Mouse (Mus musculus) lung, embryonic 14.5 days (tissue): ENCODE measurements around the gene Hist1h3e. TPM values are rescaled to one million over a fixed set of nuclear protein-coding genes. Genes with fewer than 3 reads are reported as not detected.
A peak's percentile ranks its signal among the peaks of the same experiment; 100 is the strongest.
"Not testable (repeated sequence)": the region's sequence is repeated elsewhere in the genome, so short reads cannot be mapped to it uniquely, and the experiment has no call there.

Source experiments
- ATAC-seq: fragments of 200-750 bp; cut with Nextera tagmentation; 2 replicates; pipeline ENCODE4 v1.8.0; 2017; ENCODE audit warnings: mild to moderate bottlenecking, moderate TSS enrichment, moderate library complexity; ENCODE audit not compliant: insufficient read depth
- DNase-seq: peaks from one replicate; pipeline ENCODE4 v3.0.0-alpha.2; 2015
- H3K27ac ChIP-seq: fragments of 300-500 bp; sonication (generic); 2 replicates; pipeline ENCODE4 v1.5.1; 2014; ENCODE audit warnings: low read depth, mild to moderate bottlenecking, moderate library complexity
- H3K27me3 ChIP-seq: fragments of 300-500 bp; sonication (generic); 2 replicates; pipeline ENCODE4 v1.6.1; 2014; ENCODE audit warnings: low read length, control low read depth; ENCODE audit not compliant: insufficient read depth
- H3K36me3 ChIP-seq: fragments of 300-500 bp; sonication (generic); 2 replicates; pipeline ENCODE4 v1.6.1; 2014; ENCODE audit warnings: control low read depth; ENCODE audit not compliant: insufficient read depth
- H3K4me1 ChIP-seq: fragments of 300-500 bp; sonication (generic); 2 replicates; pipeline ENCODE4 v1.6.1; 2014; ENCODE audit warnings: antibody characterized with exemption, control low read depth; ENCODE audit not compliant: insufficient read depth
- H3K4me2 ChIP-seq: fragments of 300-500 bp; sonication (generic); 2 replicates; pipeline ENCODE4 v1.6.1; 2014; ENCODE audit warnings: mild to moderate bottlenecking
- H3K4me3 ChIP-seq: fragments of 300-500 bp; sonication (generic); 2 replicates; pipeline ENCODE4 v1.5.1; 2014; ENCODE audit warnings: low read depth, low read length
- H3K9ac ChIP-seq: fragments of 300-500 bp; sonication (generic); 2 replicates; pipeline ENCODE4 v1.6.1; 2014
- H3K9me3 ChIP-seq: fragments of 300-500 bp; sonication (generic); 2 replicates; pipeline ENCODE4 v1.6.1; 2016; ENCODE audit warnings: low read depth, low read length, control low read depth
- CTCF ChIP-seq: IDR thresholded peaks from 2 replicates; pipeline ENCODE4 v1.5.1; 2016; ENCODE audit warnings: antibody characterized with exemption, low read depth
- WGBS: fragments of 180-500 bp; shearing (Covaris S2); extraction: QIAGEN DNeasy Blood & Tissue Kit; methylation state at CpG from one replicate; pipeline ENCODE4 v1.1.7; 2014; 5-methylcytosine and 5-hydroxymethylcytosine counted together
- polyA plus RNA-seq: library from polyadenylated mRNA; unstranded; fragments of >200 nt; fragmentation: Nextera tagmentation; extraction: Ambion mirVana; gene quantifications from 2 replicates; pipeline ENCODE4 v1.2.1, GENCODE M21; 2014

Hist1h3e gene
- polyA plus RNA-seq, 1 experiment from 2014 or later = 10.6 TPM

DNA sequence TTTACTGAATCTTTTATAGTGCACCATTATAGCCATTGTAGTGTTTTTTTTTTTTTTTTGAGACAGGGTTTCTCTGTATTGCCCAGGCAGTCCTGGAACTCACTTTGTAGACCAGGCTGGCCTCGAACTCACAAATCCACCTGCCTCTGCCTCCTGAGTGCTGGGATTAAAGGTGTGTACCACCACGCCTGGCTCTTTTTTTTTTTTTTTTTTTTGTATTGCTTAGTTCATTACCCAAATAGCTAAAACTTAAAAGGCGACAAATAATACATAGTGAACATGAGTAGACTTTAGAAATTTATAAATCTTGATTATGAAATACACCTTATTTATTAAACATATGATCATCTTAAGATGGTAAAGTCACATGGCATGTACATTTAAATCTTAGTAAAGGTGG is 20.7 kb downstream of the Hist1h3e start:
- Histone ChIP-seq H3K4me3 (no peak overlapping the region), H3K9ac (no peak overlapping the region; the same call in 1 of the 2 replicates), H3K27ac (no peak overlapping the region), H3K9me3 (no peaks in the 10 kb centered on the region), H3K36me3 (no peaks in the 10 kb centered on the region), H3K27me3 (no peaks in the 10 kb centered on the region), H3K4me2 (peak overlapping the region; percentile 86), H3K4me1 (0 out of 2 replicates have a peak, but pooled peaks cover 3% of the 10 kb centered on the region)
- no peak for DNase-seq
- no peak for ATAC-seq
- no peak for TF ChIP-seq CTCF
- 80% methylated on average over 3 of the region's 3 CpGs for WGBS

DNA sequence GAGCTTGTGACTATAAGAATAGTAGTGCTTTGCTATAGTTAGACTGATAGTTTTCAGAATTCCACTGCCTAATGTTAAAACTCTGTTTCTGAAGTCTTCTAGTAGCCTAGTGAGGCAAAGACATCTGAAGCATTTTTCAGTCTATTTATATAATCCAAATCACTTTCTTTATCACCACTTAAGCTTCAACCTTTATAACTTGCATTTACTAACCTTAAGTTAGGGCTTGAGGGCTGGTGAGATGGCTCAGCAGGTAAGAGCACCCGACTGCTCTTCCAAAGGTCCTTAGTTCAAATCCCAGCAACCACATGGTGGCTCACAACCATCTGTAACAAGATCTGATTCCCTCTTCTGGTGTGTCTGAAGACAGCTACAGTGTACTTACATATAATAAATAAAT is 22.3 kb downstream of the Hist1h3e start:
- H3K36me3 ChIP-seq, ATAC-seq, H3K9ac ChIP-seq, H3K27me3 ChIP-seq, H3K27ac ChIP-seq, H3K4me1 ChIP-seq, H3K4me2 ChIP-seq, DNase-seq, H3K4me3 ChIP-seq, H3K9me3 ChIP-seq: not testable (repeated sequence)
- 71% methylated on average over 1 of the region's 1 CpGs for WGBS

DNA sequence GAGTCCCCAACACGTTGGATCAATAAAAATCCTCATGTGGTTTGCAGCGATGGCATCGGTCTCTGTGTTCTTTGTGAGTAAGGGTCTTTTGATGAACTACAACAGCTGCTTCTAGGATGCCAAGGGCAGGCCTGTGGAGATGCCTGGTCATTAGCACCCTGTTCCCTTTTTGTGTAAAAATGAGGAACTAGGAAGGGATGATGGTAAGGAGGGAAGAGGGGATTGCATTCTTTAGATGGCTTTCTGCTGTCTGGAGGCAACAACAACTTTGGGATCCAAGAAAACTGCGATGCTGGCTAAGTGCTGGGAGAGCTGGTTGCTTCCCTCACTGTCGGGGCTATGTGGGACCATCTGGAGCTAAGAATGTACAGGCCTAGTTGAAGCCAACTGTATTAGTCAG is 23.9 kb downstream of the Hist1h3e start:
- no peak for DNase-seq
- Histone ChIP-seq H3K36me3 (no peaks in the 10 kb centered on the region), H3K27me3 (no peaks in the 10 kb centered on the region), H3K4me2 (no peak overlapping the region), H3K27ac (no peak overlapping the region), H3K9ac (no peak overlapping the region), H3K9me3 (no peaks in the 10 kb centered on the region), H3K4me1 (0 out of 2 replicates have a peak, but pooled peaks cover 3% of the 10 kb centered on the region), H3K4me3 (no peak overlapping the region)
- no peak for ATAC-seq
- no peak for TF ChIP-seq CTCF
- 76% methylated on average over 5 of the region's 5 CpGs for WGBS

DNA sequence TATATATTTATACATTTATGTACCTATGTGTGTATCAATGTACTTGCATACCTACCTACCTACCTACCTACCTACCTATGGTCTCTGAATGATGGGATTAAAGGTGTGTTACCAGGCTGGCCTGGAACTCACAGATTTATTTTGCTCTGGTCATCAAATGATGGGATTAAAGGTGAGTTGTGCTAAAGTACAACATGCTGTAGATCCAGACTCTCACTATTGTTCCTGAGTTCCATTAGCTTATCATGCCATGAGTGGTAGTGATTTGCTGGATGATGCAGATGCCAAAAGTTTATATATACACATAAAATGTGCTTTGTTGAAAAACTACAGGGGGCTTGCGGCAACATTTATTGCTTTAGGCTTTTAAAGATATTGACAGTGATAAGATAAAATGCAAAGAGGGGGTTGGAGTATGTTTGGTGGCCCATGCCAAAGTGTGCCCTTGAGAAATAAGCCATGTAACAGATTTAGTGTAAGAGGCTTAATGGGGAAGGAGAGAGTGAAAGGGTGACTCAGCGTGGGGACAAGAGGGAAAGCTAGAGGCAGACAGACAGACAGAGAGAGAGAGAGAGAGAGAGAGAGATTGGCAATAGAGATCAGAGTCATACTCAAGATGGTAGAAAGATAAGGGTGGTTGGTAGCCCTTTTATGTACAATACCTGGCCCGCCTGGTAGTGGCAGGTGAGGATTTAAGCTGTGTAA is 25.0 kb downstream of the Hist1h3e start:
- ATAC-seq = no peak
- H3K4me3 ChIP-seq = peak overlapping the region; percentile 53
- peaks cover 13% of the 10 kb centered on the region; the same call in 1 of the 2 replicates for H3K4me1 ChIP-seq
- WGBS = 59% methylated on average over 3 of the region's 3 CpGs
- peak overlapping the region; percentile 99; the same call in 1 of the 2 replicates for H3K27ac ChIP-seq
- no peaks in the 10 kb centered on the region for H3K9me3 ChIP-seq
- DNase-seq = no peak
- no peaks in the 10 kb centered on the region for H3K36me3 ChIP-seq
- H3K9ac ChIP-seq = peak overlapping the region; percentile 75
- H3K27me3 ChIP-seq = no peaks in the 10 kb centered on the region
- peak overlapping the region; percentile 63 for H3K4me2 ChIP-seq
- no peak for TF ChIP-seq CTCF

DNA sequence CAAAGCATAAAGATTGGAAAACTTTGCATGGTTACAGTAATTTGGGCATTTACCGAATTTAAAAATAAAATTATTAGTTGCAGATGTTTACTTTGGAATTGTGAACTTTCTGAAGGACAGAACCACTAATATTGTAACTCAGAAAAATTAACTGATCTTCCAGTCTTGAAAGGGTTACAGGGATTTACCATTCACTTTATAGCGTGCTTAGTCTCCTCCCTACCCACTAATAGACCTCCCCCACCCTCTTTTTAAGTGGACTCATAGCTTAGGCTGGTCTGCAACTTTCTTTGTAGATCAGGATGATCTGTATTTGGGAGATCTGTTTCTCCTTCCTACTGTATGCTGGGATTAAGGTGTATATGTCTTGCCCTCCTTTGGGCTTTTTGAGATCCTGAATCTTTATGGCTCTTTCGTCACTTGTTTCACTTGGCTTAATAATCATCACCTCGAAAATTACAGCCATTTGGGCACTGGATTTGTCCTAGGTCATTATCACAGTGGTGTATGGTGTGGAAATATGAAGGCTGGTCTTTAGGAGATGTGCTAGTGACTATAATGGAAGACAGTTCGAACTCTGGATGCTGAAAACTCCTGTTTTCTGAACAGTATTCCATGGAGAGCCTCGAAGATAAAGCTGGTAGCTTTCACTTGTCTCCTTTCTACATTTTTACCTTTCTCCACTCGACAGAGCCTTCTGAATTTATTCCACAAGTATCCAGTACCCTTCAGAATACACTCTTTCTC is 25.9 kb downstream of the Hist1h3e start:
- Histone ChIP-seq H3K9me3 (no peaks in the 10 kb centered on the region), H3K36me3 (no peaks in the 10 kb centered on the region), H3K4me1 (peaks cover 13% of the 10 kb centered on the region; the same call in 1 of the 2 replicates), H3K9ac (peak overlapping the region; percentile 75), H3K4me3 (peak overlapping the region; percentile 53), H3K4me2 (peak overlapping the region; percentile 63), H3K27me3 (no peaks in the 10 kb centered on the region), H3K27ac (peak overlapping the region; percentile 99)
- ATAC-seq = no peak
- 11% methylated on average over 7 of the region's 7 CpGs for WGBS
- DNase-seq = peak; percentile 64
- TF ChIP-seq CTCF = no peak

DNA sequence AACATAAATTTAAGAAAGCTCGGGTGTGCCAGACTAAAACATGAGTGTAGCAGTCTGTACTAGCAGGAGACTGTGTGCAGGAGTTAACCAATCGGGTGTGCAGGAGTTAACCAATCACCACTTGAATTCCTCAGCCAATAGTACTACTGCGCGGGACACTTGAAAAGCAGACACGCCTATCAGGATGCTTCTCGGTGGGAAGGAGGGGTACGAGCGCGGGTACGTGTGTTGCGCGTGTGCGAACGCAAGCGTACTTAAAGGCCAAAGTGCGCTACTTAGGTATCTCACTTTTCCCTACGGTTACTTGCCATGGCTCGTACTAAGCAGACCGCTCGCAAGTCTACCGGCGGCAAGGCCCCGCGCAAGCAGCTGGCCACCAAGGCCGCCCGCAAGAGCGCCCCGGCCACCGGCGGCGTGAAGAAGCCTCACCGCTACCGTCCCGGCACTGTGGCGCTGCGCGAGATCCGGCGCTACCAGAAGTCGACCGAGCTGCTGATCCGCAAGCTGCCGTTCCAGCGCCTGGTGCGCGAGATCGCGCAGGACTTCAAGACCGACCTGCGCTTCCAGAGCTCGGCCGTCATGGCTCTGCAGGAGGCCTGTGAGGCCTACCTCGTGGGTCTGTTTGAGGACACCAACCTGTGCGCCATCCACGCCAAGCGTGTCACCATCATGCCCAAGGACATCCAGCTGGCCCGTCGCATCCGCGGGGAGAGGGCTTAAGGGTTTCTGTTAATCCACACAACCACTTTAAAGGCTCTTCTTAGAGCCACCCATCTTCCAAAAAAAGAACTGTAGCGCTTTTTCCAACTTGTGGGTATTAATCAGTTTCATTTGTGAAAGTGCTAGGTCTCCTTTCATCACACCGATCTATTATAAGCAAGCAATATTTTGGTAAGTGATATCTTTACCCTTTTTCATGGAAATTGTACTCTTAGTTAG is 26.8 kb downstream of the Hist1h3e start, which contains the start of gene Hist1h3g:
Gene Hist1h3g, plus strand, starts transcription at position 286 of the 939 bp plus-strand sequence.
- Histone ChIP-seq H3K9ac (peak within 1 kb of the TSS; percentile 75), H3K4me3 (peak within 1 kb of the TSS; percentile 53), H3K27ac (peak within 1 kb of the TSS; percentile 99), H3K4me1 (peaks cover 13% of the 10 kb centered on the region; the same call in 1 of the 2 replicates), H3K4me2 (peak within 1 kb of the TSS; percentile 63)
- not testable (repeated sequence) for H3K36me3 ChIP-seq, H3K27me3 ChIP-seq, H3K9me3 ChIP-seq
- peak; percentile 97 for DNase-seq
- ATAC-seq = peak; percentile 90
- WGBS = under 1% methylated on average over 48 of the region's 62 CpGs
